In genomic region chrX:128576269-128576871, GRCm38 (mm10) we compare ENCODE assay signal across 9 mouse cellular contexts.
DNase-seq lines count a peak whose midpoint lies in the region; ATAC-seq and TF ChIP-seq lines count a peak whose summit lies in the region.
"Had no signal": no experiment of that assay in that cellular context is flagged by ENCODE, and none has a peak within 500 bp of the region (broad histone marks: within the 10 kb centered on the region; RNA-seq: fewer than 3 reads in every experiment).

No protein-coding gene starts in this region.

- no peak for TF ChIP-seq POLR2A in limb, embryonic 14.5 days (IDR thresholded peaks at IDR 0.05; ENCODE audit: borderline replicate concordance, extremely low read depth, insufficient read depth, insufficient read length)
- TF ChIP-seq POLR2A in brain, embryonic 14.5 days (IDR thresholded peaks at IDR 0.05; ENCODE audit: borderline replicate concordance, extremely low read depth, insufficient read depth, insufficient read length, poor library complexity, severe bottlenecking): no peak

- 12% methylated on average over 5 of the region's 5 CpGs for WGBS in limb, embryonic 14.5 days
- WGBS in limb, embryonic 10.5 days: 7% methylated on average over 5 of the region's 5 CpGs
- WGBS in hindbrain, embryonic 11.5 days: 16% methylated on average over 5 of the region's 5 CpGs

- no peak overlapping the region for H3K27ac ChIP-seq in limb, embryonic 14.5 days (replicated peaks; ENCODE audit: low read depth, low read length)
- no peak overlapping the region for H3K27ac ChIP-seq in limb, embryonic 10.5 days
- H3K27ac ChIP-seq in hindbrain, embryonic 11.5 days (ENCODE audit: low read depth, low read length): no peak overlapping the region
- H3K27ac ChIP-seq: stomach, embryonic 15.5 days had no signal

- no peaks in the 10 kb centered on the region for H3K27me3 ChIP-seq in limb, embryonic 14.5 days (ENCODE audit: control insufficient read depth, insufficient read depth, low read length)
- no peaks in the 10 kb centered on the region for H3K27me3 ChIP-seq in limb, embryonic 10.5 days (ENCODE audit: low read depth, poor library complexity, severe bottlenecking)
- H3K27me3 ChIP-seq in hindbrain, embryonic 11.5 days (ENCODE audit: control insufficient read depth, insufficient read depth, low read length): no peaks in the 10 kb centered on the region
- H3K27me3 ChIP-seq: stomach, embryonic 15.5 days had no signal

- H3K36me3 ChIP-seq in limb, embryonic 14.5 days (ENCODE audit: control insufficient read depth, insufficient read depth, low read length): no peaks in the 10 kb centered on the region
- H3K36me3 ChIP-seq in limb, embryonic 10.5 days: no peaks in the 10 kb centered on the region
- no peaks in the 10 kb centered on the region for H3K36me3 ChIP-seq in hindbrain, embryonic 11.5 days (ENCODE audit: control insufficient read depth, insufficient read depth, low read length)
- H3K36me3 ChIP-seq: stomach, embryonic 15.5 days had no signal

- H3K4me1 ChIP-seq in limb, embryonic 14.5 days (ENCODE audit: control insufficient read depth, insufficient read depth, low read length): no peaks in the 10 kb centered on the region
- H3K4me1 ChIP-seq in limb, embryonic 10.5 days: no peaks in the 10 kb centered on the region
- no peaks in the 10 kb centered on the region for H3K4me1 ChIP-seq in hindbrain, embryonic 11.5 days (replicated peaks; ENCODE audit: control insufficient read depth, insufficient read depth, low read length)
- H3K4me1 ChIP-seq: stomach, embryonic 15.5 days had no signal

- no peak overlapping the region for H3K4me2 ChIP-seq in limb, embryonic 14.5 days (replicated peaks; ENCODE audit: low read depth, low read length, severe bottlenecking)
- H3K4me2 ChIP-seq in hindbrain, embryonic 11.5 days (replicated peaks; ENCODE audit: low read depth, low read length): no peak overlapping the region
- H3K4me2 ChIP-seq: stomach, embryonic 15.5 days had no signal

- H3K9me3 ChIP-seq in limb, embryonic 14.5 days (ENCODE audit: control insufficient read depth, low read length): no peaks in the 10 kb centered on the region
- no peaks in the 10 kb centered on the region for H3K9me3 ChIP-seq in limb, embryonic 10.5 days (replicated peaks)
- H3K9me3 ChIP-seq in hindbrain, embryonic 11.5 days (ENCODE audit: control insufficient read depth, low read length): no peaks in the 10 kb centered on the region
- H3K9me3 ChIP-seq: stomach, embryonic 15.5 days had no signal

- H3K9ac ChIP-seq in limb, embryonic 14.5 days (ENCODE audit: low read depth, low read length, severe bottlenecking): no peak overlapping the region
- H3K9ac ChIP-seq in hindbrain, embryonic 11.5 days (ENCODE audit: low read depth, low read length): no peak overlapping the region
- H3K9ac ChIP-seq: stomach, embryonic 15.5 days had no signal

- peak; percentile 22; the same call in 1 of the 2 replicates for TF ChIP-seq CTCF in brain, embryonic 14.5 days (IDR thresholded peaks at IDR 0.05; ENCODE audit: borderline replicate concordance, extremely low read depth, insufficient read depth, insufficient read length)

- peak; percentile 44 for DNase-seq in limb, embryonic 14.5 days (ENCODE audit: low spot score)
- DNase-seq in limb, embryonic 10.5 days (ENCODE audit: low spot score): no peak
- peak; percentile 90 for DNase-seq in brain, embryonic 14.5 days (ENCODE audit: low read depth)
- DNase-seq in hindbrain, embryonic 11.5 days (ENCODE audit: low spot score): peak; percentile 30
- peak; percentile 76 for DNase-seq in retina, embryonic 14.5 days (ENCODE audit: low spot score)
- no peak for DNase-seq in lung, postnatal 25 days (ENCODE audit: low spot score)
- no peak for DNase-seq in gastrocnemius, adult 18-20 months (ENCODE audit: low spot score)
- DNase-seq: lung, postnatal 4 days had no signal

- H3K4me3 ChIP-seq in limb, embryonic 14.5 days (replicated peaks; ENCODE audit: low read length): no peak overlapping the region
- H3K4me3 ChIP-seq in limb, embryonic 10.5 days: no peak overlapping the region
- no peak overlapping the region for H3K4me3 ChIP-seq in hindbrain, embryonic 11.5 days (ENCODE audit: low read depth, low read length)
- H3K4me3 ChIP-seq: stomach, embryonic 15.5 days had no signal

- no peak for ATAC-seq in limb, embryonic 14.5 days (ENCODE audit: low FRiP score, low read depth)
- ATAC-seq in hindbrain, embryonic 11.5 days (ENCODE audit: low FRiP score): peak; percentile 45; the same call in 1 of the 2 replicates

Comparison
In these comparisons a context has a peak if more than half of its experiments do, and no peak if none do; other contexts are left out.
1. DNase-seq: peak in limb, embryonic 14.5 days (single experiment), brain, embryonic 14.5 days (single experiment), hindbrain, embryonic 11.5 days (single experiment) and retina, embryonic 14.5 days (single experiment); none in limb, embryonic 10.5 days (single experiment), lung, postnatal 25 days (single experiment) and gastrocnemius, adult 18-20 months (single experiment).